Mouse (Mus musculus): ENCODE data around the gene Ankrd36.
"Not testable (repeated sequence)": the region's sequence is repeated elsewhere in the genome, so short reads cannot be mapped to it uniquely, and the experiment has no call there.

Ankrd36 gene

GRCm38 (mm10) chr11:5569474-5569873, at the start of gene Ankrd36:
Gene Ankrd36 (plus strand): TSS chr11:5569684.
- DNase-seq, result no peak

GRCm38 (mm10) chr11:5520412-5521265, 48.8 kb upstream of the Ankrd36 start, which contains the start of gene Xbp1:
Gene Xbp1 (plus strand): TSS chr11:5520659.
- DNase-seq, result peak; percentile 97

- DNase-seq, result no peak
Measured at GRCm38 (mm10) chr11:5521266-5521515, 48.3 kb upstream of the Ankrd36 start.

GRCm38 (mm10) chr11:5521516-5522291, 47.8 kb upstream of the Ankrd36 start:
- DNase-seq, result peak; percentile 83

- no peak for DNase-seq
Measured at GRCm38 (mm10) chr11:5522798-5523415, 46.6 kb upstream of the Ankrd36 start.

- DNase-seq, result no peak
Measured at GRCm38 (mm10) chr11:5525418-5525817, 44.1 kb upstream of the Ankrd36 start.

- no peak for DNase-seq
Measured at GRCm38 (mm10) chr11:5526573-5527439, 42.7 kb upstream of the Ankrd36 start.

- DNase-seq, result no peak
Measured at GRCm38 (mm10) chr11:5527865-5528523, 41.5 kb upstream of the Ankrd36 start.

- no peak for DNase-seq
Measured at GRCm38 (mm10) chr11:5528841-5529240, 40.6 kb upstream of the Ankrd36 start.

GRCm38 (mm10) chr11:5530172-5530571, 39.3 kb upstream of the Ankrd36 start:
- no peak for DNase-seq

GRCm38 (mm10) chr11:5530717-5531116, 38.8 kb upstream of the Ankrd36 start:
- DNase-seq, result no peak

GRCm38 (mm10) chr11:5533108-5533507, 36.4 kb upstream of the Ankrd36 start:
- DNase-seq, result no peak

GRCm38 (mm10) chr11:5537454-5537853, 32.0 kb upstream of the Ankrd36 start:
- DNase-seq, result not testable (repeated sequence)

GRCm38 (mm10) chr11:5540331-5540730, 29.2 kb upstream of the Ankrd36 start:
- DNase-seq, result no peak

GRCm38 (mm10) chr11:5541230-5541798, 28.2 kb upstream of the Ankrd36 start:
- DNase-seq, result peak; percentile 28

- peak; percentile 94 for DNase-seq
Measured at GRCm38 (mm10) chr11:5541799-5542481, 27.5 kb upstream of the Ankrd36 start, which contains the start of gene Ccdc117. Gene Ccdc117 (minus strand): TSS chr11:5542187.

- no peak for DNase-seq
Measured at GRCm38 (mm10) chr11:5542482-5543185, 26.9 kb upstream of the Ankrd36 start.

GRCm38 (mm10) chr11:5543281-5543680, 26.2 kb upstream of the Ankrd36 start:
- DNase-seq, result no peak

- DNase-seq, result not testable (repeated sequence)
Measured at GRCm38 (mm10) chr11:5544709-5545108, 24.8 kb upstream of the Ankrd36 start.

GRCm38 (mm10) chr11:5545457-5545856, 24.0 kb upstream of the Ankrd36 start:
- no peak for DNase-seq

All from embryo, embryonic 11 days (tissue).